Mouse (Mus musculus): Measurements from ENCODE around the gene A930004D18Rik.

- TF ChIP-seq CTCF (IDR thresholded peaks at IDR 0.05; ENCODE audit: low read depth) = no peak
- TF ChIP-seq EP300 (optimal IDR thresholded peaks at IDR 0.05) = no peak
Measured at GRCm38 (mm10) chr2:18041199-18041885, 3.8 kb upstream of the A930004D18Rik start.

Measured in stomach, postnatal 0 days (tissue).